Mouse (Mus musculus) small intestine, adult 2 months (tissue): ENCODE measurements around the gene Cd2ap. TPM values are rescaled to one million over a fixed set of nuclear protein-coding genes. Genes with fewer than 3 reads are reported as not detected.

Experiments
- H3K27ac ChIP-seq: fragments of 200-500 bp; 2 replicates; pipeline ENCODE4 v1.5.1; 2012; ENCODE audit warnings: low read depth, low read length, control low read depth, inconsistent platforms; ENCODE audit not compliant: insufficient read depth
- H3K27me3 ChIP-seq: fragments of 200-500 bp; 2 replicates; pipeline ENCODE4 v1.6.1; 2012; ENCODE audit warnings: mild to moderate bottlenecking, moderate library complexity, low read length, inconsistent platforms; ENCODE audit not compliant: control insufficient read depth, insufficient read depth
- H3K36me3 ChIP-seq: fragments of 200-500 bp; 2 replicates; pipeline ENCODE4 v1.6.1; 2012; ENCODE audit warnings: mild to moderate bottlenecking, low read length, control low read depth, inconsistent platforms; ENCODE audit not compliant: control insufficient read depth, insufficient read depth
- H3K4me1 ChIP-seq: fragments of 200-500 bp; 2 replicates; pipeline ENCODE4 v1.6.1; 2012; ENCODE audit warnings: low read length, inconsistent platforms, mixed read lengths; ENCODE audit not compliant: control insufficient read depth, insufficient read depth, insufficient read length
- H3K4me3 ChIP-seq: fragments of 200-500 bp; 2 replicates; pipeline ENCODE4 v1.5.1; 2012; ENCODE audit warnings: low read depth, mild to moderate bottlenecking, control low read depth, inconsistent platforms, low read length, moderate library complexity
- CTCF ChIP-seq: fragments of 200-500 bp; IDR thresholded peaks from 2 replicates; pipeline ENCODE4 v1.5.1; 2012; ENCODE audit warnings: low read depth, mild to moderate bottlenecking, control low read depth, inconsistent platforms, low read length, moderate library complexity, mixed read lengths; ENCODE audit not compliant: insufficient replicate concordance, insufficient read length; ENCODE audit errors: extremely low read depth
- POLR2A ChIP-seq: fragments of 200-500 bp; IDR thresholded peaks from 2 replicates; pipeline ENCODE4 v1.6.1; 2012; ENCODE audit warnings: low read depth, mild to moderate bottlenecking, control low read depth, inconsistent platforms, low read length, moderate library complexity
- WGBS: fragments of 180-500 bp; shearing (Covaris S2); methylation state at CpG from one replicate; pipeline ENCODE4 v1.1.7; 2018; 5-methylcytosine and 5-hydroxymethylcytosine counted together
- polyA plus RNA-seq: library from polyadenylated mRNA; depleted of rRNA; stranded (reverse); fragments of >200 nt; gene quantifications from 2 replicates; pipeline ENCODE4 v1.2.3, GENCODE M21; 2012

Cd2ap gene
- polyA plus RNA-seq, 1 experiment = 17.9 TPM

- 62% methylated on average over 2 of the region's 2 CpGs for WGBS
- H3K4me1 ChIP-seq = no peaks in the 10 kb centered on the region
- no peak overlapping the region for H3K4me3 ChIP-seq
- peaks cover 16% of the 10 kb centered on the region for H3K36me3 ChIP-seq
- H3K27me3 ChIP-seq = no peaks in the 10 kb centered on the region
- no peak overlapping the region for H3K27ac ChIP-seq
- TF ChIP-seq POLR2A = no peak
- TF ChIP-seq CTCF = no peak
Observed at GRCm38 (mm10) chr17:42792412-42792975, 84.0 kb downstream of the Cd2ap start.

DNA sequence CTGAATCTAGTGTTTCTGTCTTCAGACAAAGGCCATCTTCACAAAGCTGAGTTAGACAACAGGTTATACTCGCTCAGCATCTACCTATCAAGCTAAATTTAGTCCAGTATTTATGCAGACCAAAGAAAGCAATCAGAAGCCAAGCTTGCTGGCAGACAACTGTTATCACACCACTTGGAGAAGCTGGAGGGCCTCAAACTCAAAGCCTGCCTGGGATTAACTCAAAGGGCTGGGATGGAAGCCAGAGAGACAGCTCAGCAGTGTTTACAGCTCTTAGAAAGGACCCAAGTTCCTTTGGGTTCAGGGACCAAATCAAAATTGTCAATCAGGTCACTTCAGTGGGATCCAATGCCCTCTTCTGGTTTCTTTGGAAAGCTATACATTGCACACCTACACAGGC is 85.7 kb downstream of the Cd2ap start:
- no peak for TF ChIP-seq POLR2A
- TF ChIP-seq CTCF = no peak
- Histone ChIP-seq H3K4me1 (no peaks in the 10 kb centered on the region), H3K36me3 (peaks cover 8% of the 10 kb centered on the region; the same call in 1 of the 2 replicates), H3K27me3 (no peaks in the 10 kb centered on the region), H3K27ac (no peak overlapping the region), H3K4me3 (no peak overlapping the region)
- 74% methylated on average over 1 of the region's 1 CpGs for WGBS

- WGBS = 71% methylated on average over 2 of the region's 2 CpGs
- H3K27me3 ChIP-seq = no peaks in the 10 kb centered on the region
Observed at GRCm38 (mm10) chr17:42789723-42790122, 86.7 kb downstream of the Cd2ap start.

DNA sequence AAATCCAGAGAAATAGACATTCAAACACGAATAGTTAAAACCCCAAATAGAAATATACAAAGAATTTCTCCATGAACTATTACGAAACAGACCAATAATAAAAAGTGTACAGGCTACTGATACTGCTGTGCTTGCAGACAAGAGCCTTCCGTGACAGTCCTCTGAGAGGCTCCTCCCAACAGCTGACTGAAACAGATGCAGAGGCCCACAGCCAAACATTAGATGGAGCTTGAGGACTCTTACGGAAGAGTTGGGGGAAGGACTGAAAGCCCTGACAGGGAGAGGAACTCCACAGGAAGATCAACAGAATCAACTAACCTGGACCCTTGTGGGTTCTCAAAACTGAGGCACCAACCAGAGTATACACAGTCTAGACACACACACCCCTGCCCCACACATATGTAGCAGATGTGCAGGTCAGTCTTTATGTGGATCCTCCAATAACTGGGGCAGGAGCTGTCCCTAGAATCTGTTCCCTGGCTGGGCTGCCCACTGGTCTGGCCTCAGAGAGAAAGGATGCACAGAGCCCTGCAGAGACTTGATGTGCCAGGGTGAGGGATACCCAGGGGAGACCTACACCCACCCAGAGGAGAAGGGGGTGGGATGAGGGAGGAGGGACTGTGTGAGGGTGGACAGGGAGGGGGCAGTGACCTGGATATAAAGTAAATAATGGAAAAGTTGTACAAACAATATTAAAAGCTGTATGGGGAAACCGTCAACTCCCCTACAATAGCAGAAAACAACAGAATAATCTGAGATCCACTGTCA is 87.6 kb downstream of the Cd2ap start:
- Histone ChIP-seq H3K27ac (no peak overlapping the region), H3K4me1 (no peaks in the 10 kb centered on the region), H3K4me3 (no peak overlapping the region), H3K27me3 (no peaks in the 10 kb centered on the region), H3K36me3 (peaks cover 7% of the 10 kb centered on the region; the same call in 1 of the 2 replicates)
- 79% methylated on average over 5 of the region's 5 CpGs for WGBS
- no peak for TF ChIP-seq CTCF
- TF ChIP-seq POLR2A = no peak

More at GRCm38 (mm10) chr17:42789723-42790122, 86.7 kb downstream of the Cd2ap start:
- Histone ChIP-seq H3K36me3 (peaks cover 8% of the 10 kb centered on the region; the same call in 1 of the 2 replicates), H3K27ac (no peak overlapping the region), H3K4me3 (no peak overlapping the region), H3K4me1 (no peaks in the 10 kb centered on the region)
- no peak for TF ChIP-seq POLR2A
- no peak for TF ChIP-seq CTCF

- TF ChIP-seq POLR2A (no peak), CTCF (peak; percentile 48; the same call in 1 of the 2 replicates)
- Histone ChIP-seq H3K4me3 (no peak overlapping the region), H3K36me3 (no peaks in the 10 kb centered on the region), H3K27me3 (no peaks in the 10 kb centered on the region), H3K27ac (no peak overlapping the region), H3K4me1 (no peaks in the 10 kb centered on the region)
- 55% methylated on average over 7 of the region's 7 CpGs for WGBS
Observed at GRCm38 (mm10) chr17:42782156-42782757, 94.2 kb downstream of the Cd2ap start.

DNA sequence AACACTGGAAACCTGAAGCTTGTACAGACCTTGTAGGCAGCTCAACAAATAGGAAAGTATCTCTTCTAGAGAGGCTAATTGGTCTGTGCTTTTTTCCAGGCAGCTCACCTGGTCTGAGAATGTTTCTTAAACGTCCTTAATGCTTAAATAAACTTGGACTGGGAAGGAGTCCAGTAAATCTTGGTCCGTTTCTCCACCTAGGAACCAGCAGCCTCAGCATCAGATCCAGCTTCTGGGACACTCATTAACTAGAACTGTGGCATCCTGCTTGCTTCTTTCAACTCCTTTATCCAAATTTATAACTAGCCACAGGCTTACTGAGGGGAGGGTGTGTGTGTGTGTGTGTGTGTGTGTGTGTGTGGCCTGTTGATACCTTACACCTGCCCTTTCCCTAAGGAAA is 122.7 kb downstream of the Cd2ap start:
- Histone ChIP-seq H3K27ac (no peak overlapping the region), H3K36me3 (no peaks in the 10 kb centered on the region), H3K4me1 (no peaks in the 10 kb centered on the region), H3K4me3 (no peak overlapping the region), H3K27me3 (no peaks in the 10 kb centered on the region)
- 11% methylated on average over 2 of the region's 2 CpGs for WGBS
- TF ChIP-seq CTCF (no peak), POLR2A (no peak)

GRCm38 (mm10) chr17:42752173-42752572 is 124.3 kb downstream of the Cd2ap start:
- H3K4me3 ChIP-seq = no peak overlapping the region
- WGBS = 69% methylated on average over 2 of the region's 2 CpGs
- no peaks in the 10 kb centered on the region for H3K4me1 ChIP-seq
- no peaks in the 10 kb centered on the region for H3K27me3 ChIP-seq
- TF ChIP-seq CTCF (no peak), POLR2A (no peak)
- no peaks in the 10 kb centered on the region for H3K36me3 ChIP-seq
- H3K27ac ChIP-seq = no peak overlapping the region
